Mouse (Mus musculus) ES-Bruce4 (cell line): ENCODE measurements at regions not wholly inside any gene's neighbourhood (a gene's known extent, or its start where the extent isn't known, plus 50 kb on each side); places are given as distances from the start of the nearest gene placed in this dataset.

Experiments
- CTCF ChIP-seq: IDR thresholded peaks from one replicate; pipeline ENCODE4 v1.8.1; 2011; ENCODE audit warnings: low read depth, low read length
- EP300 ChIP-seq: IDR thresholded peaks from 2 replicates; pipeline ENCODE4 v1.6.1; 2011; ENCODE audit warnings: low read depth, low read length; ENCODE audit not compliant: insufficient read depth
- POLR2A ChIP-seq: IDR thresholded peaks from one replicate; pipeline ENCODE4 v1.8.1; 2011; ENCODE audit warnings: low read length; ENCODE audit not compliant: insufficient read depth

GRCm38 (mm10) chr13:35211834-35212233 is 184.9 kb upstream of the Eci2 start:
- TF ChIP-seq POLR2A (no peak), EP300 (no peak), CTCF (no peak)
